ENCODE assay signal across 8 mouse cellular contexts in the genomic region with DNA sequence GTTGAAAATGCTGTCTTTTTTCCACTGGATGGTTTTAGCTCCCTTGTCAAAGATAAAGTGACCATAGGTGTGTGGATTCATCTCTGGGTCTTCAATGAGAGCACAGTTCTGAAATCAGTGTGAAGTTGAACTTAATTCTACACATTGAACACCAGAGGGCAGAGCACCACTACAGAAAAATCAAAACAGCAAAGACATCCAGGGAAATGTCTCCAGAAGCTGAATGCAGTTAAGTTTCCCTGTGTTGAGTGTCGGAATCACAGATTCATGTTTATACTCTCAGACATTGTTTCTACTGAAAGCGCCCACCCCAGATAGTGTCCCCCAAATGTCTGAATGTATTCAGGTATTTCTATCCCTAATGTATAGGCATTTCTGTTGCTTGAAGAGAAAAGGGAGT.
DNase-seq lines count a peak whose midpoint lies in the region; ATAC-seq and TF ChIP-seq lines count a peak whose summit lies in the region.

No protein-coding gene starts in this region.

- H3K9ac ChIP-seq in neural tube, embryonic 11.5 days (ENCODE audit: low read length): no peak overlapping the region

- no peaks in the 10 kb centered on the region for H3K27me3 ChIP-seq in neural tube, embryonic 11.5 days (ENCODE audit: control insufficient read depth, insufficient read depth, low read length)

- WGBS in neural tube, embryonic 11.5 days: 54% methylated on average over 2 of the region's 2 CpGs

- no peak overlapping the region for H3K27ac ChIP-seq in gastrocnemius, adult 2 months
- H3K27ac ChIP-seq in neural tube, embryonic 11.5 days (ENCODE audit: low read depth, low read length): no peak overlapping the region

- H3K4me3 ChIP-seq in gastrocnemius, adult 2 months: no peak overlapping the region
- no peak overlapping the region for H3K4me3 ChIP-seq in neural tube, embryonic 11.5 days (ENCODE audit: low read depth, low read length)

- intact Hi-C loops in gastrocnemius, adult 2 months (cut with DNase I): no loop called here

- H3K36me3 ChIP-seq in neural tube, embryonic 11.5 days (ENCODE audit: control insufficient read depth, insufficient read depth, low read length): no peaks in the 10 kb centered on the region

- no peak for ATAC-seq in neural tube, embryonic 11.5 days (ENCODE audit: insufficient read depth, low FRiP score, low TSS enrichment)
- peak; percentile 66; the same call in 1 of the 2 replicates for ATAC-seq in common myeloid progenitor, adult 5-6 weeks (replicated peaks; ENCODE audit: low read depth, poor library complexity, severe bottlenecking)

- no peak for DNase-seq in gastrocnemius, adult 2 months
- DNase-seq in gastrocnemius, adult 18-20 months (ENCODE audit: low spot score): no peak
- DNase-seq in neural tube, embryonic 11.5 days (ENCODE audit: low spot score): peak; percentile 14
- no peak for DNase-seq in neural tube, embryonic 10.5 days (ENCODE audit: extremely low spot score, low spot score)
- DNase-seq in layer of hippocampus, postnatal 25 days (ENCODE audit: extremely low spot score in 1 of 2, low spot score in 1 of 2): peak; percentile 6 to 8
- peak; percentile 16 for DNase-seq in right cerebral cortex, postnatal 25 days
- DNase-seq in spleen, adult 12 weeks (ENCODE audit: low spot score): no peak

- no peaks in the 10 kb centered on the region for H3K4me1 ChIP-seq in neural tube, embryonic 11.5 days (ENCODE audit: control insufficient read depth, insufficient read depth, low read length)

- H3K4me2 ChIP-seq in neural tube, embryonic 11.5 days (ENCODE audit: low read depth): no peak overlapping the region

- no peaks in the 10 kb centered on the region for H3K9me3 ChIP-seq in neural tube, embryonic 11.5 days (ENCODE audit: control insufficient read depth, low read length)

- peak; percentile 39 for TF ChIP-seq CTCF in gastrocnemius, adult 2 months (IDR thresholded peaks at IDR 0.05)

Comparison
In these comparisons a context has a peak if more than half of its experiments do, and no peak if none do; other contexts are left out.
1. DNase-seq: peak in neural tube, embryonic 11.5 days (single experiment), layer of hippocampus, postnatal 25 days (2 of 2) and right cerebral cortex, postnatal 25 days (single experiment); none in gastrocnemius, adult 2 months (single experiment), gastrocnemius, adult 18-20 months (single experiment), neural tube, embryonic 10.5 days (single experiment) and spleen, adult 12 weeks (single experiment).